Mouse (Mus musculus): ENCODE data around the gene Tnfrsf23.
"Not testable (repeated sequence)": the region's sequence is repeated elsewhere in the genome, so short reads cannot be mapped to it uniquely, and the experiment has no call there.

The Tnfrsf23 gene

DNA sequence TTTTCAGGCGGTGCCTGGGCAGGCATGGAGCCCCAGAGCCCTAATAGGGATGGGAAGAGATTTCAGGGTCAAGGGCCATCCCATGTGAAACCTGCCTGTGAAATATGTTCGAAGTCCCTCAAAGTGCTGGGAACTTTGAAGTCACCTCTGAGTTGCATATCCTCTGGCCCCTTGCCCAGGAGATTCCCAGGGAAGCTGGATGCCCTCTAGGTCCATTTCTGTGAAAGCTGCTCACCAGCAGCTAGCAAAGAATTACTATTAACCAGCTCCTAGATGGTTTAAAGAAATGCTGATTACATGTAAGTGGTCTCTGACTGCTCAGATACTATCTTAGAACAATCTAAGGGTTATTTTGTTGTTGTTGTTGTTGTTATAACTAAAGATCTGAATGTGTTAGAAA lies 1.1 kb downstream of the Tnfrsf23 start:
- not testable (repeated sequence) for DNase-seq (ENCODE audit: low read depth in 2 of 2, low spot score in 2 of 2)

DNA sequence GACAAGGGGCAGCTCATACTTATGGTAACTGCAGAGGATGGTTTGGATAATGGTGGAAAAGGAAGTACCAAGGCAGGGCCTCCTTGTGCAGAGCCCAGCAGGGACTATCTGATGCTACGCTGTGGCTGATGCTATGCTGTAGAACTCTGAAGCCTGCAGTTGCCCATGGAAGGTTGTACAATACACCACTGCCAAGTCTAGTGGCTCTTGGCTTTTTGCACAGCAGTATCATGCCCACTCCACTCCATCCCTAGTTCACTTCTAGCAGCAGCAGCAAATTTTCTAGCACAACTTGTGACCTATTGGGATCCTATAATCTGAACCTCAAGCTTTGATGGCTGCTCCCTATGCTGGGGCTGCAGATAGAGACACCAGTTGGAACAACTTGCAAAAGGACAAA lies 4.1 kb downstream of the Tnfrsf23 start:
- no peak for DNase-seq (ENCODE audit: low read depth in 2 of 2, low spot score in 2 of 2)

DNA sequence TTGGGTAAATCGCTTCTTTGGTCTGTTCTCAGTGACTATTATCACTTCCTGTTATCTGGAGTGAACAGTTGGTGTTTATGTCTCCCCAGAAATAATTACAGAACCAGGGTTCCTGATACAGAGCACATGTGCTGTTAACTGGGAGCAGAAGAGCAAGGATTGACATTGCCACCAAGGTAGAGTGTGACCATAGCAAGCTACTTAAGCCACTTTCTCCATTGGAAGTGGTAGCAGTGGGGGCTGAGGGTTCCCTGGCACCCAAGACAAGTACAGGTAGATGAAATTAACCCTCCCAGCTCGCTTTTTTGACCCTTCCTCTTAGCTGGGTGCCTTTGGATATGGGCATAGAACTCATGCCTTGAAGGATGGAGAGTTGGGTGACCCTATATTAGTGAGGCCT lies 4.8 kb downstream of the Tnfrsf23 start:
- not testable (repeated sequence) for DNase-seq (ENCODE audit: low read depth in 2 of 2, low spot score in 2 of 2)

DNA sequence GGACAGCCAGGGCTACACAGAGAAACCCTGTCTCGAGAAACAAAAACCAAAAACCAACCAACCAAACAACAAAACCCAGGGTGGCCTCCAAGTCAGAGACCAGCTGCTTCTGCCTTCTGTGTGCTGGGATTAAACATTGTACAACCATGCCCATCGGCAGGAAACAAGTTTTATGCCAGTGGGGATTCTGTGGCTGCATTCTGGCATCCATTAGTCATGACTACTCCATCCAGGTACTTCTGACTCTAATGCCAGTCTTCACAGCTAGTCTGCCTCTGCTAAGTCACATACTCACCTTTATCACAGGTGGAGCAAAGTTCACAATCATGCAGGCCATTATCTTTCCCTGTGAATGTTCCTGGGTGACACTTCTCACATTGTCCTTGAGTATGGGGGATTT lies 6.0 kb downstream of the Tnfrsf23 start:
- DNase-seq (ENCODE audit: low read depth in 2 of 2, low spot score in 2 of 2) = not testable (repeated sequence)

DNA sequence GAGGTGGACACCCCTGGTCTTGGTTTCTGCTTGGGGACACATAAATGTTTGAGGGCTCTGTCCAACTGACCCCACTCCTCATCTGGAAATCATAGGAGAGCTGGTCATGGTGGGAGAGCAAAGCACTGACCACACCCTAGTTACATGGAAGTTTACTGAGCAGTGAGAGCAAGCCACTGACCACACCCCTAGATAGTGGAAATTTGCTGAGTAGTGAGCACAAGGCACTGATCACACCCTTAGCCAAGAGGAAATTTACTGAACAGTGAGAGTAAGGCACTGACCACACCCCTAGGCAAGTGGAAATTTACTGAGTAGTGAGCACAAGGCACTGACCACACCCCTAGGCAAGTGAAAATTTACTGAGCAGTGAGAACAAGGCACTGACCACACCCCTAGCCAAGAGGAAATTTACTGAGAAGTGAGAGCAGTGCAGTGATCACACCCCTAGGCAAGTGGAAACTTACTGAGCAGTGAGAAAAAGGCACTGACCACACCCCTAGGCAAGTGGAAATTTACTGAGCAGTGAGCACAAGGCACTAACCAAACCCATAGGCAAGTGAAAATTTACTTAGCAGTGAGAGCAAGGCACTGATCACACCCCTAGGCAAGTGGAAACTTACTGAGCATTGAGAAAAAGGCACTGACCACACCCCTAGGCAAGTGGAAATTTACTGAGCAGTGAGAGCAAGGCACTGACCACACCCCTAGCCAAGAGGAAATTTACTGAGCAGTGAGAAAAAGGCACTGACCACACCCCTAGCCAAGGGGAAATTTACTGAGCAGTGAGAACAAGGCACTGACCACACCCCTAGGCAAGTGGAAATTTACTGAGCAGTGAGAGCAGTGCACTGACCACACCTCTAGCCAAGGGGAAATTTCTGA lies 19.0 kb downstream of the Tnfrsf23 start:
- DNase-seq (ENCODE audit: low read depth in 2 of 2, low spot score in 2 of 2) = no peak

DNA sequence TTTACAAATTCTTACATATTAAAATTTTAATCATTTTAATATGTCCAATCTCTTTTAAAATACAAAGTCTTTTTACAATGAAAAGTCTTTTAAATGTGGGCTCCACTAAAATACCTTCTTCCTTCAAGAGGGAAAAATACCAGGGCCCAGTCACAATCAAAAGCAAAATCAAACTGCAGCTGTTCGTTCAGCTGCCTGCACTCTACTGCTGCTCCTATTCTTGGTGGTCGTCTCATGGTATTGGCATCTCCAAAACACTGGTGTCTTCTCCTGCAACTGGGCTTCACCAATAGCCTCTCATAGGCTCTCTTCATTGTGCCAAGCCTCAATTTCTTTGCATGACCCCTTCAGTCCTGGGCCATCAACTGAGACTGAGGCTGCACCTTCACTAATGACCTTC lies 22.2 kb downstream of the Tnfrsf23 start:
- DNase-seq (ENCODE audit: low read depth in 2 of 2, low spot score in 2 of 2) = no peak

DNA sequence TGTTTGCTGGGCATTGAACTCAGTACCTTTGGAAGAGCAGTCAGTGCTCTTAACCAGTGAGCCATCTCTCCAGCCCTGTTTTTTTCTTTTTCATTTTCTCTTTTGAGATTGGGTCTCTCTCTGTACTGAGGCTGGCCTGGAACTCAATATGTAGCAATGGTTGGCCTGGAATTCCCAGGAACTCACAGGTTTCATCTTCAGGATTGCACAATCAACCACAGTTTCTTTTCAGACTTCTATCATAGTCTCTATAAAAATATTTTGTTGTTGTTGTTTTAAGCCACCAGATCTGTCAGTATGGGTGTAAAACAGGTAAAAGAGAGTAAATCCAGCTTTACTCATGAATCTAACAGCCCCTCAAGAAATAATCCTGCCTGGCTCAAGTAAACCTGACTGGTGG lies 24.9 kb downstream of the Tnfrsf23 start:
- DNase-seq (ENCODE audit: low read depth in 2 of 2, low spot score in 2 of 2) = no peak

DNA sequence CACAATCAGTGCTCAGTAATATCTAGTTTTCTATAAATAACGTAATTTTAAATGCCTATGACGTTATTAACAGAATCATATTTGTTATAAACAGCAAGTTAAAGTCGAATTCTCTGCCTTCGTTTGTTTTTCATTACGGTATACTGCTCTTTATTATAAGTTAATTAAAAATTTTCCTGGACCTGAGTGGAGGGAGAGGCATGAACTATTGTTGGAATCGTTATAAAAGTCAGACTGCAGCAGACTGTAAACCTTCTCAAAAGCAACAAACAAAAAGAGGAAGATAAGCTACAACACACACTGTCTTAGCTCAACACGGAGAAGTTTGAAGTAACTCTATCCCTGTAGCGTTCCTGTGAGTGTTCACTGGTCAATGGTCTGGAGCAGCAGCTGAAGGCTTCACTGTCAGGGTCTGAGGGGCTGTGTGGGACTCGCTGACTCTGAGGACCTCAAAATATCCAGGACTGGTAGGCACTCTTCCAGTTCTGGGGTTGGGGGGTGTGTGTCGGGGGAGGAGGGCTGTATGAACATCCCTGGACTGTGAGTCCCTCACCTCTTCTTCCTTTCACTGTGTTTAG lies 35.8 kb downstream of the Tnfrsf23 start:
- not testable (repeated sequence) for DNase-seq (ENCODE audit: low read depth in 2 of 2, low spot score in 2 of 2)

DNA sequence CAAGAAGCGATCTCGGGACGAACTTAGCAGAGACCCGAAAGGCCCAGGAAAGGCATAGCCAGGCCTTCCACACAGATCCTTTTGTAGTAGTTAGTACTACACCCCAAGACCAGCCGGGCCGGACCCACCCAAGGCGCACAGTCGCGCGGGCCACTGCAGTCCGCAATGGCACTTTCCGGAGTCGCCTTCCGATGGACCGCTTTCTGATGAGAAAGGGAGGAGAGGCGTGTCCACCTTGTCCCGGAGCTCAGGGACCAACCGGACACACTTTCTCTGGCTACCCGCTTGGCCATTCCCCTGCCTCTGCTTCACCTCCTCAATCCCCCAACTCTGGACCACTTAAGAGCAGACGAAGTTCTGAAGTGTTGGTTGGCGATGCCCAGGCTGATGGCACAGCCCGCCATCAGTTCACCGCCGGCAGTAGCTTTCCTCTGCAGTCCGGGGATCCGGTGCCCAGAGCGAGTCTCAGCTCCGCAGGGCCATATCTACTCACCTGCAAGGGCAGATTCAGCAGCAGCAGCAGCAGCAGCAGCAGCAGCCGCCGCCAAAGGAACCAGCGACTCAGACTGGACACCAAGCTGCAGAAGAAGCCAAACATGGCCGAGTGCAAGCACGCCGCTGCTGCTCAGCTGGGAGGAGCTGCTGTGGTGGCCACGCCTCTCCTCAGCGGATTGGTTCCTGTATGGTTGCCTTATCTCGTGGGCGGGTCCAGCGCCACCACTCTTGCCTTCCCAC lies 36.5 kb downstream of the Tnfrsf23 start, which contains the start of gene Tnfrsf22:
Tnfrsf22 (minus strand) TSS at position 628 of the 735 bp plus-strand sequence.
- DNase-seq (ENCODE audit: low read depth in 2 of 2, low spot score in 2 of 2) = peak; percentile 72 to 86

DNA sequence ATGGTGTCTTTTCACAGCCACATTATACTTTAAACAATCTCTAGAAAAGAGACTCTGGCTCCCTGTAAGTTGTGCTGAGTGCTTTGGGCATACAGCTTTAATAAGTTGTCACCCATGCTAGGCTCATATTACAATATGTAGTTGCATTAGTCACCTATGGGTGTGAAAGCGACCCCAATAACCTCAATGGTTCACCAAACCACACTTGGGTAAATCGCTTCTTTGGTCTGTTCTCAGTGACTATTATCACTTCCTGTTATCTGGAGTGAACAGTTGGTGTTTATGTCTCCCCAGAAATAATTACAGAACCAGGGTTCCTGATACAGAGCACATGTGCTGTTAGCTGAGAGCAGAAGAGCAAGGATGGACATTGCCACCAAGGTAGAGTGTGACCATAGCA lies 41.7 kb downstream of the Tnfrsf23 start:
- not testable (repeated sequence) for DNase-seq (ENCODE audit: low read depth in 2 of 2, low spot score in 2 of 2)

DNA sequence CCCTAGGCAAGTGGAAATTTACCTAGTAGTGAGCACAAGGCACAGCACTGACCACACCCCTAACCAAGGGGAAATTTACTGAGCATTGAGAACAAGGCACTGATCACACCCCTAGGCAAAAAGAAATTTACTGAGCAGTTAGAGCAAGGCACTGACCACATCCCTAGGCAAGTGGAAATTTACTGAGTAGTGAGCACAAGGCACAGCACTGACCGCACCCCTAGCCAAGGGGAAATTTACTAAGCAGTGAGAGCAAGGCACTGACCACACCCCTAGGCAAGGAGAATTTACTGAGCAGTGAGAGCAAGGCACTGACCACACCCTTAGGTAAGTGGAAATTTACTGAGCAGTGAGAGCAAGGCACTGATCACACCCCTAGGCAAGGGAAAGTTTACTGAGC lies 49.0 kb downstream of the Tnfrsf23 start:
- no peak for DNase-seq (ENCODE audit: low read depth in 2 of 2, low spot score in 2 of 2)

DNA sequence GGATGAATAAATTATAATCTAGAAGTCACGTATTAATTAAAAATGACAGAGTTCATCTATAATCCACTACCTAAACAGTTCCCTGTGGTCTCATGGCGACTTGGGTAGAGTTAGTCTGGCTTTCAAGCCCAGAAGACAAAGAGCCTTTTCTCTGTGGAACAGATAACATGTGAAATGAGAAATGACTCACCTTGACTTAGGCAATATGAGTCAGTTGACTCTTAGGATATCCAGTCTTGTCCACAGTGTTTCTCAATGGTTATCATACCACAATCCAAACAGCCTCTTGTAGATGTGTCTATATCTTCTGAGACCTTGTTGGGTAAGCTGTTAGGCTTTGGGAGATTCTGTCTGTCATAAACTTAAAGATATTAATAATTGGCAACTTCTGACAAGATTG lies 54.2 kb downstream of the Tnfrsf23 start:
- no peak for DNase-seq (ENCODE audit: low read depth in 2 of 2, low spot score in 2 of 2)

DNA sequence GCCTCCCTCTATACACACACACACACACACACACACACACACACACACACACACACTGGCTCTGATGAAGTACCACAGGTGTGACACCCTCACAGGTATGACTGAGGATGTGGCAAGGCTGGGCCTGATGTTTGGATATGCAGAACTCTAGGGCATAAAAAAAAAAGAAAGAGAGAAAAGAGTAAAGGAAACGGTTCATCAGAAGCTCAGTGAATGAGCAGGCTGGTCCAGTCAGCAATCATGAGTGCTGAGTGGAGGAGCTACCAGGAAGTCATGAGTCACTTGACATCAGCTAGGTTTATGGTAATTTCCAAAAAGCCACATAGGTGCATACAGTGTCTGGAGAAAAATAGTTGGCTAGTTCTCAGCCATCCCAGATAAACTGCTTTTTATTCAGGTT lies 56.2 kb downstream of the Tnfrsf23 start:
- DNase-seq (ENCODE audit: low read depth in 2 of 2, low spot score in 2 of 2) = peak in 1 of 2 experiments; percentile 25

DNA sequence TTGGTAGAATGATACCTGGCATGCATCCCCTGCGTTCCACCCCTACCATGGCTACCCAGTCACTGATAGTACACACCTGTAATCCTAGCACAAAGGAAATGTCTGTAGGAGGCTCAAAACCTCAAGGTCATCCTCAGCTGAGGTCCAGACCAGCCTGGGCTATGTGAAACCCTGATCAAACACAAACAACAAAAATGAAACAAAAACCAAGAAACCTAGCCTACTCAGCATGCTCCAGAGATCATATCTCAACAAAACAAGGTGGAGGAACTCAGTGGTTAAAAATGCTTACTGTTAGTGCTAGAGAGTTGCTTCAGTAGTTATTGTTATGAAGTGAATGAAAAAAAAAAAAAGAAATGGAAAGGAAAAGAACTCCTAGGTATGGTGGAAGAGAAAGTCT lies 57.1 kb downstream of the Tnfrsf23 start, which contains the start of gene Tnfrsf26:
Tnfrsf26 (minus strand) TSS at position 183 of the 400 bp plus-strand sequence.
- no peak for DNase-seq (ENCODE audit: low read depth in 2 of 2, low spot score in 2 of 2)

DNA sequence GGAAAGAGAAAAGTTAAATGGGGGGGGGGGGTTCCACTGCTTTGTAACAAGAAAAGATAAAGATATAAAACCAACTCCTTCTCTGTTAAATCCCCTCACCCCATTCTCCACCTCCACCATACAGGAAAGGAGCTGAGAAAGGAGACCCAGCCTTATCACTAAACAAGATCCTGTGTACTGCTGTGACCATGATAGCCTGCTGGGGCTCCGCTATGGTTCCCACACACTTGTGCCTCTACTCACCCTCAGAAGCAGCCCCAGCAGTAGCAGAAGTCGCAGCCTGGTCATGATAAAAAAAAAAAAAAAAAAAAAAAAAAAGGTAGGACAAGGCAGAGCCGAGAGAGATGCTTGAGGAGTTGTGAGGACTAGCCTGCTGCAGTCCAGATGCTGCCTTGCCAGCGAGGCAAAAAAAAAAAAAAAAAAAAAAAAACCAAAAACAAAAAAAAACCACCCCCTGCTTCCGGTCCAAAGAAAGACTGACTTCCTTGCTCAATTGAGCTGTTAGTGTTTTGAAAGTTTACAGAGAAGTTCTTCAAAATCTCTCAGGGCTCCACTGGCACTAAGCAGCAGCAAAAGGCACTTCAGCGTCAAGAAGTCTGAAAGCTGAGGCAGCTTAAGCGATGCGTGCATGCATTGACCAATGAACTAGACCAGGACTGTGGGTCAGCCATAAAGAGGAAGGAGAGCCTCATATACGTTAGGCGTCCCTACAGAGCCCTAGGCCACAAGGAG lies 58.0 kb downstream of the Tnfrsf23 start:
- peak in 1 of 2 experiments; percentile 28 for DNase-seq (ENCODE audit: low read depth in 2 of 2, low spot score in 2 of 2)

DNA sequence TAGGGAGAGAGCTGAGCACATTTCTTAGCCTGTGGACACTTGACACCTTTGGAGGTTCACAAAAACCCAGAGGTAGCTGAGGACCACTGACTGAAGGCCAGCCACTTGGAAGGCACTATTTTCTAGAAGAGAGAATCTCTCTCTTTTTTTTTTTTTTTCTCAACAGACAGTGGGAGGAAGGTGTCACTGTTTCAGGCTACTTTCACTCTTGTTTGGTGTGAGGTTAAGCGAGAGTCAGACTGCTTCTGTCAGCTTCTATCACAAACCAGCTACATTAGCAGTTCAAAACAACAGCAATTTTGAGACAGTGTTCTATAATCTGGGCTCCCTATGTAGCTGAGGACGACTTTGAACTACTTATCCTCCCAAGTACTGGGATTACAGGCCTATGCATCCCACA lies 59.5 kb downstream of the Tnfrsf23 start:
- no peak for DNase-seq (ENCODE audit: low read depth in 2 of 2, low spot score in 2 of 2)

DNA sequence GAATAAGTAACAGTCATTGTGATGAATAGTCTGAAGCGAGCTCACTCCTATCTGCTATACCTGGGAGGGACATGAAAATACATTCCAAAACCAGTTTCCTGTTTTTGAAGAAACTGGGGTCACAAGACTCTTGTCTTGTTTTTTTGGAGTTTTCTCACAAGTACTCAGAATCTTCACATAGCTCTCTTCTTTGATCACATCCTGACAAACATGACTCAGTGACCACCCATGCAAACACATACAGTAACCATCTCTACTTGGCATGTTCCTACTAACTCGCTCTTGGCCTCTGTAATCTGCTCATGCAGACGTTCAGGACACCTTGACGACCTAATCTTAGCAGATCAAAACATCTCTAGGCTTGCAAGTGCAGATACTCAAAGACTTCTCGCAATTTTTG lies 60.5 kb downstream of the Tnfrsf23 start:
- peak; percentile 60 for DNase-seq (ENCODE audit: low read depth in 2 of 2, low spot score in 2 of 2)

DNA sequence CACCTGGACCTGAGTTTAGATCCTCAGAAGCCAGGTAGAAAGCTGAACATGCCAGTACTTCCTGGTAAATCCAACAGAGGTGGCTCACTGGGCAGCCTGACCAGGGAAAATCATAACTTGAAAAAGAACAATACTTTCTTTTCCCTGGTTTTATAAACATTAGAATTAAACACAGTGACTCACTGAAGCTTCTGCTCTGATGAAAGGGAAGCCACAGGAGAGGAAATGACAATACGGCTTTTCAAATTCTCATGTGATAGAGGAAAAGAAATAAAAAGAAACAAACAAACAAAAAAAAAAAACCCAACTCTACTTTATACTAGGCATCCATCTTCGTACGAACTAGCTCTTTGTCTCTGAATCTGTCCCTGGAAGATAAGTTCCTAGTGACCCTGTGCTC lies 61.1 kb downstream of the Tnfrsf23 start:
- DNase-seq (ENCODE audit: low read depth in 2 of 2, low spot score in 2 of 2) = peak in 1 of 2 experiments; percentile 32

DNA sequence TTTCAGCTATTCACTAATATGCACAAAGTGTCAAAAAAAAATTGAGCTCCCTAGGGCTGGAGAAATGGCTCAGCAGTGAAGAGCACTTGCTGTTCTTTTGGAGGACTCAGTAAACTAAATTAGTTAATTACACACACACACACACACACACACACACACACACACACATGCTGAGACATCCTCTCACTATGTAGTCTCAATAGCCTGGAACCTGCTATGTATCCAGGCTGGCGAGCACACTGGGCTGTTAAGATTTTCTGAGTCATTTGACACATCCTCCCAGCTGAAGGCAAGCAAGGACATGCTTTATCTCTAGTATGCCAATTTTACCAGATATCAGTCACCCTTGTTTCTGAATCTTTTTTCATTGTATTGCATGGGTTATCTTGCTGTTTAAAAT lies 64.7 kb downstream of the Tnfrsf23 start:
- no peak for DNase-seq (ENCODE audit: low read depth in 2 of 2, low spot score in 2 of 2)

Measured in CD8-positive naive resting alpha-beta T cell, adult 2 months (primary cell).